Mouse (Mus musculus) kidney, embryonic 16.5 days (tissue): ENCODE measurements around the gene Tacc3. TPM values are rescaled to one million over a fixed set of nuclear protein-coding genes. Genes with fewer than 3 reads are reported as not detected.
A peak's percentile ranks its signal among the peaks of the same experiment; 100 is the strongest.

ENCODE experiments used
- ATAC-seq: fragments of 200-750 bp; cut with Nextera tagmentation; 2 replicates; pipeline ENCODE4 v1.8.0; 2017; ENCODE audit warnings: moderate TSS enrichment; ENCODE audit not compliant: low FRiP score, low TSS enrichment
- H3K27ac ChIP-seq: fragments of 300-500 bp; sonication (generic); 2 replicates; pipeline ENCODE4 v1.5.1; 2014; ENCODE audit warnings: low read length
- H3K27me3 ChIP-seq: fragments of 300-500 bp; sonication (generic); 2 replicates; pipeline ENCODE4 v1.6.1; 2014; ENCODE audit warnings: low read length, control low read depth, mixed read lengths; ENCODE audit not compliant: insufficient read depth
- H3K36me3 ChIP-seq: fragments of 300-500 bp; sonication (generic); 2 replicates; pipeline ENCODE4 v1.6.1; 2014; ENCODE audit warnings: low read length, control low read depth, mixed read lengths; ENCODE audit not compliant: insufficient read depth
- H3K4me1 ChIP-seq: fragments of 300-500 bp; sonication (generic); 2 replicates; pipeline ENCODE4 v1.6.1; 2014; ENCODE audit warnings: low read length, control low read depth, mixed read lengths; ENCODE audit not compliant: insufficient read depth
- H3K4me2 ChIP-seq: fragments of 300-500 bp; sonication (generic); replicated peaks from 2 replicates; pipeline ENCODE4 v1.6.1; 2014; ENCODE audit warnings: low read depth, low read length
- H3K4me3 ChIP-seq: fragments of 300-500 bp; sonication (generic); 2 replicates; pipeline ENCODE4 v1.5.1; 2014; ENCODE audit warnings: mild to moderate bottlenecking, low read length
- H3K9ac ChIP-seq: fragments of 300-500 bp; sonication (generic); replicated peaks from 2 replicates; pipeline ENCODE4 v1.6.1; 2014; ENCODE audit warnings: low read length
- H3K9me3 ChIP-seq: fragments of 300-500 bp; sonication (generic); 2 replicates; pipeline ENCODE4 v1.6.1; 2016; ENCODE audit warnings: low read length, control low read depth
- WGBS: fragments of 180-500 bp; shearing (Covaris S2); extraction: QIAGEN DNeasy Blood & Tissue Kit; methylation state at CpG from one replicate; pipeline ENCODE4 v1.1.7; 2014; 5-methylcytosine and 5-hydroxymethylcytosine counted together
- polyA plus RNA-seq: library from polyadenylated mRNA; unstranded; fragments of >200 nt; fragmentation: Nextera tagmentation; extraction: Ambion mirVana; gene quantifications from 2 replicates; pipeline ENCODE4 v1.2.1, GENCODE M21; 2015

Gene Tacc3
- polyA plus RNA-seq, 1 experiment from 2014 or later = 186 TPM

- 0 out of 2 replicates have a peak, but pooled peaks cover 5% of the 10 kb centered on the region for H3K36me3 ChIP-seq
- H3K4me2 ChIP-seq = peak overlapping the region; percentile 63
- H3K4me1 ChIP-seq = peaks cover 16% of the 10 kb centered on the region
- peak overlapping the region; percentile 67 for H3K9ac ChIP-seq
- peak overlapping the region; percentile 71 for H3K27ac ChIP-seq
- H3K4me3 ChIP-seq = peak overlapping the region; percentile 90
- peak; percentile 37 for ATAC-seq
- H3K9me3 ChIP-seq = no peaks in the 10 kb centered on the region
- H3K27me3 ChIP-seq = no peaks in the 10 kb centered on the region
- 2% methylated on average over 9 of the region's 9 CpGs for WGBS
These were observed 27.9 kb upstream of the Tacc3 start for GRCm38 (mm10) chr5:33630061-33630460.

DNA sequence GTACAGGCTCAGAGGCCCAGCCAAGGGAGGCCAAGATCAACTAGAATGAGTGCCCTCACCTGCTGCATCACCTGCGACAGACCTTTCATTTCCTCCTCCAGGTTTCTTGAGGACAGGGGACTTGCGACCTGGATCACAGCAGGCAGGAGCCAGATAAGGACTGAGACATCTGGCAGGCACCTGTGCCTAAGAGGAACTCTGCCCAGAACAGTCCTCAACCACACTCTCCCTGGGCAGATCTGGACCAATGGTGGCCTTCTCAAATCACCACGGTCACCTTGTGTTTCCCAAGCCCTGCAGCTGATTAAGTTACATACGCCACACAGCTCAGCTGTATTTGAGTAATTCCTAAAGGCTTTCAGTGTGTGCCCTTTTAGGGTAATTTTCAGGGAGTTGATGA lies 27.3 kb upstream of the Tacc3 start:
- Histone ChIP-seq H3K9me3 (no peaks in the 10 kb centered on the region), H3K36me3 (0 out of 2 replicates have a peak, but pooled peaks cover 5% of the 10 kb centered on the region), H3K4me2 (peak overlapping the region; percentile 63; the same call in 1 of the 2 replicates), H3K27ac (0 out of 2 replicates have a peak overlapping the region, but pooled peaks have one; percentile 12), H3K9ac (peak overlapping the region; percentile 67; the same call in 1 of the 2 replicates), H3K4me1 (peaks cover 16% of the 10 kb centered on the region), H3K27me3 (no peaks in the 10 kb centered on the region), H3K4me3 (peak overlapping the region; percentile 90; the same call in 1 of the 2 replicates)
- no peak for ATAC-seq
- 49% methylated on average over 4 of the region's 4 CpGs for WGBS

GRCm38 (mm10) chr5:33632526-33632925 lies 25.4 kb upstream of the Tacc3 start:
- 92% methylated on average over 1 of the region's 1 CpGs for WGBS
- Histone ChIP-seq H3K9me3 (no peaks in the 10 kb centered on the region), H3K9ac (no peak overlapping the region), H3K36me3 (0 out of 2 replicates have a peak, but pooled peaks cover 5% of the 10 kb centered on the region), H3K4me3 (no peak overlapping the region), H3K27me3 (no peaks in the 10 kb centered on the region), H3K4me1 (peaks cover 16% of the 10 kb centered on the region), H3K27ac (no peak overlapping the region), H3K4me2 (no peak overlapping the region)
- ATAC-seq = no peak

GRCm38 (mm10) chr5:33635361-33635760 lies 22.6 kb upstream of the Tacc3 start:
- no peak overlapping the region for H3K9ac ChIP-seq
- H3K36me3 ChIP-seq = peaks cover 16% of the 10 kb centered on the region
- no peak for ATAC-seq
- peaks cover 6% of the 10 kb centered on the region for H3K4me1 ChIP-seq
- H3K27ac ChIP-seq = no peak overlapping the region
- no peak overlapping the region for H3K4me3 ChIP-seq
- WGBS = 90% methylated on average over 3 of the region's 3 CpGs
- no peaks in the 10 kb centered on the region for H3K9me3 ChIP-seq
- no peaks in the 10 kb centered on the region for H3K27me3 ChIP-seq
- H3K4me2 ChIP-seq = no peak overlapping the region

GRCm38 (mm10) chr5:33637606-33638350 lies 20.1 kb upstream of the Tacc3 start:
- 78% methylated on average over 3 of the region's 3 CpGs for WGBS
- no peak overlapping the region for H3K9ac ChIP-seq
- no peak overlapping the region for H3K4me3 ChIP-seq
- no peak overlapping the region for H3K4me2 ChIP-seq
- H3K27ac ChIP-seq = no peak overlapping the region
- peaks cover 36% of the 10 kb centered on the region for H3K36me3 ChIP-seq
- H3K4me1 ChIP-seq = no peaks in the 10 kb centered on the region
- H3K27me3 ChIP-seq = no peaks in the 10 kb centered on the region
- no peak for ATAC-seq
- H3K9me3 ChIP-seq = no peaks in the 10 kb centered on the region

GRCm38 (mm10) chr5:33638826-33639225 lies 19.1 kb upstream of the Tacc3 start:
- no peak overlapping the region for H3K4me2 ChIP-seq
- no peaks in the 10 kb centered on the region for H3K9me3 ChIP-seq
- 52% methylated on average over 4 of the region's 4 CpGs for WGBS
- H3K27ac ChIP-seq = no peak overlapping the region
- no peaks in the 10 kb centered on the region for H3K4me1 ChIP-seq
- H3K36me3 ChIP-seq = peaks cover 46% of the 10 kb centered on the region
- H3K9ac ChIP-seq = no peak overlapping the region
- H3K27me3 ChIP-seq = no peaks in the 10 kb centered on the region
- no peak overlapping the region for H3K4me3 ChIP-seq
- ATAC-seq = no peak

DNA sequence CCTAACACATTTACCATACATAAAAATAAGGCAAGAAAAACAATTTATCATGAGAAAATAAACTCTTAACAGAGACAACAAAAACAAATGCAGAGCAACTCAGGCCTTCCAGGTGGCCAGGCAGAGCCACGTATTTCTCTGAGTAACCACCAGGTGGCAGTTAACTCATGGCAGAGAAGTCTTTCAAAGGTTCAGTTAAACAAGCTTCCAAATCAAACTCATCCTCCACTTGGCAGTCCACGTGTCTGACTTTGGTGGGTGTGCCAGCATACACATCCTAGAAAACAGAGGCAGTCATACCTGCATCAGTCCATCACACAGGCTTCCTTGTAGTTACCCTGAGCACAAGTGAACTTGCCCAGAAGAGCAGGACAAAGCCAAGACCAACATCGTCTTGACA lies 17.3 kb upstream of the Tacc3 start:
- no peak overlapping the region for H3K4me3 ChIP-seq
- H3K36me3 ChIP-seq = peaks cover 57% of the 10 kb centered on the region
- H3K9me3 ChIP-seq = no peaks in the 10 kb centered on the region
- no peak overlapping the region for H3K4me2 ChIP-seq
- H3K27me3 ChIP-seq = no peaks in the 10 kb centered on the region
- WGBS = 40% methylated on average over 3 of the region's 3 CpGs
- H3K9ac ChIP-seq = no peak overlapping the region
- no peaks in the 10 kb centered on the region for H3K4me1 ChIP-seq
- H3K27ac ChIP-seq = no peak overlapping the region
- no peak for ATAC-seq

GRCm38 (mm10) chr5:33651017-33651416 lies 6.9 kb upstream of the Tacc3 start:
- ATAC-seq = no peak
- H3K27ac ChIP-seq = peak overlapping the region; percentile 96
- H3K27me3 ChIP-seq = no peaks in the 10 kb centered on the region
- H3K4me3 ChIP-seq = peak overlapping the region; percentile 82
- no peaks in the 10 kb centered on the region for H3K9me3 ChIP-seq
- 6% methylated on average over 2 of the region's 2 CpGs for WGBS
- H3K4me1 ChIP-seq = peaks cover 32% of the 10 kb centered on the region
- peaks cover 42% of the 10 kb centered on the region for H3K36me3 ChIP-seq
- H3K9ac ChIP-seq = peak overlapping the region; percentile 85
- H3K4me2 ChIP-seq = peak overlapping the region; percentile 86

- no peak; the same call in 1 of the 2 replicates for ATAC-seq
- H3K36me3 ChIP-seq = peaks cover 37% of the 10 kb centered on the region
These were observed 6.4 kb upstream of the Tacc3 start for GRCm38 (mm10) chr5:33651541-33651920.

More at GRCm38 (mm10) chr5:33651541-33651920, 6.4 kb upstream of the Tacc3 start:
- peaks cover 37% of the 10 kb centered on the region for H3K4me1 ChIP-seq
- peak overlapping the region; percentile 82 for H3K4me3 ChIP-seq
- no peaks in the 10 kb centered on the region for H3K9me3 ChIP-seq
- peak overlapping the region; percentile 85 for H3K9ac ChIP-seq
- H3K27me3 ChIP-seq = no peaks in the 10 kb centered on the region
- H3K27ac ChIP-seq = peak overlapping the region; percentile 96
- peak overlapping the region; percentile 86 for H3K4me2 ChIP-seq
- WGBS = under 1% methylated on average over 11 of the region's 11 CpGs
